Mouse (Mus musculus) forebrain, embryonic 12.5 days (tissue): ENCODE data around the gene Chchd3. TPM values are rescaled to one million over a fixed set of nuclear protein-coding genes. Genes with fewer than 3 reads are reported as not detected.

ENCODE experiments used
- ATAC-seq: fragments of 200-750 bp; cut with Nextera tagmentation; 2 replicates; pipeline ENCODE4 v1.8.0; 2017; ENCODE audit warnings: moderate TSS enrichment; ENCODE audit not compliant: low FRiP score
- H3K27ac ChIP-seq: fragments of 300-500 bp; sonication (generic); 2 replicates; pipeline ENCODE4 v1.5.1; 2016; ENCODE audit warnings: mild to moderate bottlenecking
- H3K27me3 ChIP-seq: fragments of 300-500 bp; sonication (generic); 2 replicates; pipeline ENCODE4 v1.6.1; 2016; ENCODE audit warnings: mild to moderate bottlenecking
- H3K36me3 ChIP-seq: fragments of 300-500 bp; sonication (generic); replicated peaks from 2 replicates; pipeline ENCODE4 v1.6.1; 2016; ENCODE audit warnings: mild to moderate bottlenecking
- H3K4me1 ChIP-seq: fragments of 300-500 bp; sonication (generic); 2 replicates; pipeline ENCODE4 v1.6.1; 2016
- H3K4me2 ChIP-seq: fragments of 300-500 bp; sonication (generic); 2 replicates; pipeline ENCODE4 v1.6.1; 2016; ENCODE audit warnings: mild to moderate bottlenecking, moderate library complexity
- H3K4me3 ChIP-seq: fragments of 300-500 bp; sonication (generic); replicated peaks from 2 replicates; pipeline ENCODE4 v1.5.1; 2016; ENCODE audit warnings: mild to moderate bottlenecking
- H3K9ac ChIP-seq: fragments of 300-500 bp; sonication (generic); 2 replicates; pipeline ENCODE4 v1.6.1; 2016; ENCODE audit warnings: mild to moderate bottlenecking
- H3K9me3 ChIP-seq: fragments of 300-500 bp; sonication (generic); 2 replicates; pipeline ENCODE4 v1.6.1; 2016
- WGBS: fragments of 180-500 bp; shearing (Covaris S2); methylation state at CpG from one replicate; pipeline ENCODE4 v1.1.7; 2016; 5-methylcytosine and 5-hydroxymethylcytosine counted together
- polyA plus RNA-seq: library from polyadenylated mRNA; unstranded; fragments of >200 nt; fragmentation: Nextera tagmentation; extraction: Ambion mirVana; gene quantifications from 2 replicates; pipeline ENCODE4 v1.2.1, GENCODE M21; 2016

Gene Chchd3
- polyA plus RNA-seq, 1 experiment from 2014 or later, result 132 TPM

GRCm38 (mm10) chr6:32993847-32994246 lies 66.2 kb downstream of the Chchd3 start:
- 98% methylated on average over 1 of the region's 1 CpGs for WGBS
- Histone ChIP-seq H3K4me3 (no peak overlapping the region), H3K9ac (no peak overlapping the region), H3K27me3 (no peaks in the 10 kb centered on the region), H3K36me3 (no peaks in the 10 kb centered on the region), H3K27ac (no peak overlapping the region), H3K9me3 (no peaks in the 10 kb centered on the region), H3K4me2 (no peak overlapping the region), H3K4me1 (peaks cover 8% of the 10 kb centered on the region; the same call in 1 of the 2 replicates)
- no peak for ATAC-seq

DNA sequence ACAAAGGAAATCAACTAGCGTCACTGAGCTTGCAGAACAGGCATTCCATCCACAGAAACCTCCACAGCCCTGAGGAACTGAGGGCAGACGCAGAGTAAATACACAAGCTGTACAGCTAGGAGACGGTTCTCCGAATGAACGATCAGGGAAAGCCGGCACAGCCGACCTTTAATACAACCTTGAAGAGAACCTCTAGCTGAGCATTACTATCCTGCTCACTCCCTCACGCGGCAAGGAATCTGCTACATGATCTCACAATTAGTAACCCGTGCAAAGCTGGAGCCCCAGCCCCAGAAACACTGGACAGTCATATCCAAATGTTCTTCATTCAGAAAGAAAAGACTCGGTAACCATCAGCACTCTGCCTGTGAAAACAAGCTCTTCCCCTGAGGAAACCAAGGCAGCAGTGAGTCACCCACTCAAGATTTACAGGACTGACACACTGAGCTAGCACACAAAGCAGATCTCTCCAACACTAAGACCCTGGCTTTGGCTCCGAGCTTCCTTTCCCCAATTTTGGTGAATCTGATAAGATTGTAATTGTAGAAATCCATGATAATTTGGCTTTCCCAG lies 69.9 kb downstream of the Chchd3 start:
- Histone ChIP-seq H3K27ac (no peak overlapping the region), H3K4me2 (no peak overlapping the region), H3K9me3 (no peaks in the 10 kb centered on the region), H3K9ac (no peak overlapping the region), H3K4me3 (no peak overlapping the region), H3K4me1 (0 out of 2 replicates have a peak, but pooled peaks cover 3% of the 10 kb centered on the region), H3K27me3 (no peaks in the 10 kb centered on the region), H3K36me3 (no peaks in the 10 kb centered on the region)
- ATAC-seq, result no peak
- WGBS, result 86% methylated on average over 12 of the region's 12 CpGs

DNA sequence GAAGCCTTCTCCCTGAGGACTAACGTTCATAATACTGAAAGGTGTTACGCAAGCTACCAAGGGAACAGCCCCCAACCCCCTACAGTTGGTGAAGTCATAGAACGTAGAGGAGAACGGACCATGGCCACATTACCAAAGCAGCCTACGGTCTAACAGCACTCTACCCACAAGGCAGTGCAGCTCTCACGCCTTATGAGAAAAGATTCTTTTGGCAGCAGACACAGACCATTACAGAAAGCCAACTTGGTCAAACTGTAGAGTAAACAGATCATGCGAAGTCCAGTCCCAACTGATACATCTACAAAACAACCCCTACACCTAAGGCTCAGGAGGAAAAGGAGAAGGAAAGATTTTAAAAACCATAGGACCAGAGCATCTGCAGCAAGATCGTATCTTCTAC lies 71.5 kb downstream of the Chchd3 start:
- H3K4me1 ChIP-seq, result 0 out of 2 replicates have a peak, but pooled peaks cover 3% of the 10 kb centered on the region
- H3K27me3 ChIP-seq, result no peaks in the 10 kb centered on the region
- no peaks in the 10 kb centered on the region for H3K36me3 ChIP-seq
- ATAC-seq, result no peak
- no peak overlapping the region for H3K9ac ChIP-seq
- 92% methylated on average over 8 of the region's 8 CpGs for WGBS
- H3K9me3 ChIP-seq, result no peaks in the 10 kb centered on the region
- no peak overlapping the region for H3K4me3 ChIP-seq
- no peak overlapping the region for H3K27ac ChIP-seq
- no peak overlapping the region for H3K4me2 ChIP-seq

- Histone ChIP-seq H3K4me1 (peaks cover 13% of the 10 kb centered on the region), H3K27ac (no peak overlapping the region), H3K4me3 (no peak overlapping the region), H3K9me3 (no peaks in the 10 kb centered on the region), H3K27me3 (no peaks in the 10 kb centered on the region), H3K4me2 (no peak overlapping the region), H3K36me3 (no peaks in the 10 kb centered on the region), H3K9ac (no peak overlapping the region)
- 77% methylated on average over 5 of the region's 5 CpGs for WGBS
- ATAC-seq, result no peak
Observed at GRCm38 (mm10) chr6:32983876-32984275, 76.2 kb downstream of the Chchd3 start.

- no peak for ATAC-seq
- no peaks in the 10 kb centered on the region for H3K27me3 ChIP-seq
- H3K4me3 ChIP-seq, result no peak overlapping the region
- no peak overlapping the region for H3K9ac ChIP-seq
- H3K9me3 ChIP-seq, result no peaks in the 10 kb centered on the region
- H3K4me1 ChIP-seq, result peaks cover 17% of the 10 kb centered on the region
- no peaks in the 10 kb centered on the region for H3K36me3 ChIP-seq
- no peak overlapping the region for H3K4me2 ChIP-seq
- no peak overlapping the region for H3K27ac ChIP-seq
- 72% methylated on average over 11 of the region's 11 CpGs for WGBS
Observed at GRCm38 (mm10) chr6:32981253-32981652, 78.8 kb downstream of the Chchd3 start.

DNA sequence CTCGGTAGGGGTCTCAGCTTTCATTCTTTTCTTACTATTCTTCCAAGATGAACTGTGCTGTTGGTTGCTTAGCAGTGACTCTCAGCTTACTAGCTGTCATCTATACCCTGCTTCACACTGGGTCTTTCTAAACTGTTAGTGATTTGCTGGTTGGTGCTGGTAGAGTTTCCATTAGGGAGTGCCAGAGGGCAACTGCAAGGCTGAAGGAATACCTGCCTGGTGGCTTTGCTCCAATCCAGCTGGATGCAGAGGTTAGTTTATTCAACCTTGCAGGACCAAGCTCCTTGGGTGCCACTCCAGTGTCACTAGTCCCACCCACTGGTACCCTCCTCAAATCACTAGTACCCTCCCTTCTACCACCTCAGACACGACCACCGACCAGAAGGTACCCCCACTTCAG lies 81.2 kb downstream of the Chchd3 start:
- ATAC-seq, result no peak
- Histone ChIP-seq H3K4me2 (no peak overlapping the region), H3K27me3 (no peaks in the 10 kb centered on the region), H3K9ac (no peak overlapping the region), H3K9me3 (no peaks in the 10 kb centered on the region), H3K4me1 (peaks cover 17% of the 10 kb centered on the region), H3K4me3 (no peak overlapping the region), H3K36me3 (no peaks in the 10 kb centered on the region), H3K27ac (no peak overlapping the region)
- 92% methylated on average over 3 of the region's 3 CpGs for WGBS

GRCm38 (mm10) chr6:32971926-32972325 lies 88.1 kb downstream of the Chchd3 start:
- Histone ChIP-seq H3K27me3 (no peaks in the 10 kb centered on the region), H3K4me2 (no peak overlapping the region), H3K4me1 (0 out of 2 replicates have a peak, but pooled peaks cover 2% of the 10 kb centered on the region), H3K9ac (no peak overlapping the region), H3K27ac (no peak overlapping the region), H3K36me3 (no peaks in the 10 kb centered on the region), H3K9me3 (no peaks in the 10 kb centered on the region), H3K4me3 (no peak overlapping the region)
- no peak for ATAC-seq

- WGBS, result 46% methylated on average over 2 of the region's 2 CpGs
- no peak for ATAC-seq
- Histone ChIP-seq H3K4me3 (no peak overlapping the region), H3K4me1 (0 out of 2 replicates have a peak, but pooled peaks cover 2% of the 10 kb centered on the region), H3K4me2 (no peak overlapping the region), H3K36me3 (no peaks in the 10 kb centered on the region), H3K9ac (no peak overlapping the region), H3K27me3 (no peaks in the 10 kb centered on the region), H3K9me3 (no peaks in the 10 kb centered on the region), H3K27ac (no peak overlapping the region)
Observed at GRCm38 (mm10) chr6:32968971-32969370, 91.1 kb downstream of the Chchd3 start.

- H3K4me3 ChIP-seq, result no peak overlapping the region
- no peak for ATAC-seq
- H3K9me3 ChIP-seq, result no peaks in the 10 kb centered on the region
- 71% methylated on average over 3 of the region's 3 CpGs for WGBS
- H3K9ac ChIP-seq, result no peak overlapping the region
- H3K4me1 ChIP-seq, result peaks cover 6% of the 10 kb centered on the region
- H3K4me2 ChIP-seq, result no peak overlapping the region
- no peak overlapping the region for H3K27ac ChIP-seq
- H3K36me3 ChIP-seq, result no peaks in the 10 kb centered on the region
- no peaks in the 10 kb centered on the region for H3K27me3 ChIP-seq
Observed at GRCm38 (mm10) chr6:32962048-32962447, 98.0 kb downstream of the Chchd3 start.

DNA sequence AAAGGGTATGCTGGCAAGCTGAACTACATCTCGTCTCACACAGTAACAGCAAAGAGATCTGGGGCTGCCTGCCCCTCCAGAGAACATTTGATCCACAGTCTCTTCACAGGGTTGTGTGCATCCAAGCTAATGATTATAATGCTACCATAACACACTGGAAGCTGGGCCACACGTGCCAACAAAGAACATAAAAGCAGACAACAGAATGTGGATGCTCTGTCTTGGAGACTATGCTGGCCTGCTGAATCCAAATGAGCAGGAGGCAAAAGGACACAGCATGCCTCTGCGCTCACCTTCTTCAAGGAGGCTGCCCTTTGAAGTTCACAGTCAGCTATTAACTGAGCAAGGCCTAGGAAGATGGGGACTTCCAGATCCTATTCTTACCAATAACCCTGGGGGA lies 98.6 kb downstream of the Chchd3 start:
- H3K36me3 ChIP-seq, result no peaks in the 10 kb centered on the region
- H3K27ac ChIP-seq, result no peak overlapping the region
- 61% methylated on average over 3 of the region's 3 CpGs for WGBS
- ATAC-seq, result no peak
- no peak overlapping the region for H3K4me3 ChIP-seq
- no peak overlapping the region for H3K9ac ChIP-seq
- no peaks in the 10 kb centered on the region for H3K9me3 ChIP-seq
- no peak overlapping the region for H3K4me2 ChIP-seq
- H3K27me3 ChIP-seq, result no peaks in the 10 kb centered on the region
- peaks cover 6% of the 10 kb centered on the region for H3K4me1 ChIP-seq

GRCm38 (mm10) chr6:32959816-32960550 lies 100.1 kb downstream of the Chchd3 start:
- 65% methylated on average over 5 of the region's 5 CpGs for WGBS
- no peak overlapping the region for H3K27ac ChIP-seq

DNA sequence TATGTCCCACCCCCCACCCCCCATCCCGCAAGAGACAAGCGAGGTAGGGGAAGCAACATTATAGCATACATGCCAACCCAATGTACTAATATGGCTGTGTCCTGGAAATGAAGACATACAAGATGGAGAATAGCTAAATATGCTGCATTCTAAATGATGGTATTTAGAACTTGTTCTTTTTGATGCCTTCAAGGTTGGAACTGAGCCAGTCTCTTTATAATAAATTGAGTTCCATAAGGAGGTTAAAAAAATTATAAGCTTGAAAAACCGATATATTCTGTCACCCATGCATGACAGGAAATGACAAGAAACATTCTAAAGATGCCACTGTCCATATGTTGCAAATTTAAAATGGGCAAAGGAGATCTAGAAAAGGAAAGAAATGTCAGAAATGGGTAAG lies 104.6 kb downstream of the Chchd3 start:
- WGBS, result 73% methylated on average over 3 of the region's 3 CpGs
- no peak overlapping the region for H3K27ac ChIP-seq
- no peaks in the 10 kb centered on the region for H3K27me3 ChIP-seq
- H3K4me3 ChIP-seq, result no peak overlapping the region
- H3K9ac ChIP-seq, result no peak overlapping the region
- H3K36me3 ChIP-seq, result no peaks in the 10 kb centered on the region
- no peak for ATAC-seq
- H3K4me2 ChIP-seq, result no peak overlapping the region
- no peaks in the 10 kb centered on the region for H3K9me3 ChIP-seq
- H3K4me1 ChIP-seq, result peaks cover 11% of the 10 kb centered on the region

More at GRCm38 (mm10) chr6:32959816-32960550, 100.1 kb downstream of the Chchd3 start:
- Histone ChIP-seq H3K36me3 (no peaks in the 10 kb centered on the region), H3K4me2 (no peak overlapping the region), H3K27me3 (no peaks in the 10 kb centered on the region), H3K9me3 (no peaks in the 10 kb centered on the region), H3K9ac (no peak overlapping the region), H3K4me1 (peaks cover 11% of the 10 kb centered on the region), H3K4me3 (no peak overlapping the region)
- ATAC-seq, result no peak

GRCm38 (mm10) chr6:32950973-32951372 lies 109.1 kb downstream of the Chchd3 start:
- Histone ChIP-seq H3K27ac (no peak overlapping the region), H3K9me3 (no peaks in the 10 kb centered on the region), H3K4me1 (peaks cover 13% of the 10 kb centered on the region), H3K36me3 (no peaks in the 10 kb centered on the region), H3K27me3 (no peaks in the 10 kb centered on the region), H3K4me2 (no peak overlapping the region), H3K4me3 (no peak overlapping the region), H3K9ac (no peak overlapping the region)
- WGBS, result 73% methylated on average over 4 of the region's 4 CpGs
- no peak for ATAC-seq
